Mouse (Mus musculus) spleen, adult 2 months (tissue): ENCODE measurements at regions not wholly inside any gene's neighbourhood (a gene's known extent, or its start where the extent isn't known, plus 50 kb on each side); places are given as distances from the start of the nearest gene placed in this dataset.

Source experiments
- DNase-seq, 2 experiments: peaks; one replicate each; pipeline versions ENCODE4 v3.0.0 to v3.0.0-alpha.2; 2012 to 2021; ENCODE audit warnings: low spot score in 2 of 2, low read depth in 1 of 2
- H3K27ac ChIP-seq: fragments of 200-500 bp; 2 replicates; pipeline ENCODE4 v1.5.1; 2012; ENCODE audit warnings: low read length, inconsistent platforms; ENCODE audit not compliant: insufficient read depth
- H3K27me3 ChIP-seq: fragments of 200-500 bp; 2 replicates; pipeline ENCODE4 v1.6.1; 2012; ENCODE audit warnings: mild to moderate bottlenecking, moderate library complexity, low read length, inconsistent platforms; ENCODE audit not compliant: control insufficient read depth, insufficient read depth
- H3K36me3 ChIP-seq: fragments of 200-500 bp; 2 replicates; pipeline ENCODE4 v1.6.1; 2012; ENCODE audit warnings: mild to moderate bottlenecking, low read length, inconsistent platforms; ENCODE audit not compliant: control insufficient read depth, insufficient read depth
- H3K4me1 ChIP-seq: fragments of 200-500 bp; 2 replicates; pipeline ENCODE4 v1.6.1; 2011; ENCODE audit warnings: inconsistent platforms; ENCODE audit not compliant: control insufficient read depth, insufficient read depth, insufficient read length
- H3K4me3 ChIP-seq: fragments of 200-500 bp; 2 replicates; pipeline ENCODE4 v1.5.1; 2011; ENCODE audit warnings: mild to moderate bottlenecking, inconsistent platforms; ENCODE audit not compliant: insufficient read depth, insufficient read length; ENCODE audit errors: extremely low read depth
- CTCF ChIP-seq: fragments of 200-500 bp; IDR thresholded peaks from 2 replicates; pipeline ENCODE4 v1.5.1; 2011; ENCODE audit warnings: mild to moderate bottlenecking, inconsistent platforms; ENCODE audit not compliant: insufficient read depth, insufficient read length, insufficient replicate concordance; ENCODE audit errors: extremely low read depth
- POLR2A ChIP-seq: fragments of 200-500 bp; IDR thresholded peaks from 2 replicates; pipeline ENCODE4 v1.6.1; 2011; ENCODE audit warnings: low read depth, low read length, inconsistent platforms
- WGBS: fragments of 180-500 bp; shearing (Covaris S2); methylation state at CpG from one replicate; pipeline ENCODE4 v1.1.7; 2018; 5-methylcytosine and 5-hydroxymethylcytosine counted together

GRCm38 (mm10) chr9:83299623-83300022 is 141.3 kb downstream of the Lca5 start:
- Histone ChIP-seq H3K4me1 (peaks cover 5% of the 10 kb centered on the region), H3K27ac (no peak overlapping the region), H3K4me3 (no peak overlapping the region), H3K27me3 (no peaks in the 10 kb centered on the region), H3K36me3 (no peaks in the 10 kb centered on the region)
- WGBS = 15% methylated on average over 2 of the region's 2 CpGs
- DNase-seq = no peak
- TF ChIP-seq POLR2A (no peak), CTCF (no peak)

- H3K36me3 ChIP-seq = no peaks in the 10 kb centered on the region
- no peak overlapping the region for H3K4me3 ChIP-seq
- TF ChIP-seq POLR2A (no peak), CTCF (no peak)
- no peaks in the 10 kb centered on the region; the same call in 1 of the 2 replicates for H3K4me1 ChIP-seq
- H3K27ac ChIP-seq = no peak overlapping the region
- no peaks in the 10 kb centered on the region for H3K27me3 ChIP-seq
- no peak for DNase-seq
- 92% methylated on average over 9 of the region's 9 CpGs for WGBS
Observed at GRCm38 (mm10) chr9:83295453-83295852, 145.5 kb downstream of the Lca5 start.

- no peak for TF ChIP-seq POLR2A
- no peak for TF ChIP-seq CTCF
- no peaks in the 10 kb centered on the region for H3K27me3 ChIP-seq
- H3K27ac ChIP-seq = no peak overlapping the region
- 92% methylated on average over 13 of the region's 13 CpGs for WGBS
- DNase-seq = no peak
- H3K4me1 ChIP-seq = no peaks in the 10 kb centered on the region
- H3K4me3 ChIP-seq = no peak overlapping the region
- H3K36me3 ChIP-seq = no peaks in the 10 kb centered on the region
Observed at GRCm38 (mm10) chr9:83294441-83294840, 146.5 kb downstream of the Lca5 start.

- no peak for DNase-seq
- Histone ChIP-seq H3K27ac (no peak overlapping the region), H3K36me3 (no peaks in the 10 kb centered on the region), H3K4me3 (no peak overlapping the region), H3K27me3 (no peaks in the 10 kb centered on the region), H3K4me1 (no peaks in the 10 kb centered on the region)
- 14% methylated on average over 1 of the region's 1 CpGs for WGBS
- TF ChIP-seq POLR2A (no peak), CTCF (no peak)
Observed at GRCm38 (mm10) chr9:83284097-83284496, 137.6 kb upstream of the Hmgn3 start.

- DNase-seq = no peak
- TF ChIP-seq POLR2A = no peak
- TF ChIP-seq CTCF = no peak
- Histone ChIP-seq H3K4me1 (no peaks in the 10 kb centered on the region), H3K36me3 (no peaks in the 10 kb centered on the region), H3K27me3 (no peaks in the 10 kb centered on the region), H3K4me3 (no peak overlapping the region), H3K27ac (no peak overlapping the region)
- 41% methylated on average over 4 of the region's 4 CpGs for WGBS
Observed at GRCm38 (mm10) chr9:83283662-83284061, 137.2 kb upstream of the Hmgn3 start.

- H3K27ac ChIP-seq = no peak overlapping the region
- WGBS = 67% methylated on average over 8 of the region's 8 CpGs
- no peaks in the 10 kb centered on the region for H3K36me3 ChIP-seq
- H3K4me3 ChIP-seq = no peak overlapping the region
- no peak for DNase-seq
- TF ChIP-seq CTCF = no peak
- TF ChIP-seq POLR2A = no peak
- no peaks in the 10 kb centered on the region for H3K27me3 ChIP-seq
- no peaks in the 10 kb centered on the region; the same call in 1 of the 2 replicates for H3K4me1 ChIP-seq
Observed at GRCm38 (mm10) chr9:83283249-83283648, 136.8 kb upstream of the Hmgn3 start.

- TF ChIP-seq CTCF = no peak
- no peak for TF ChIP-seq POLR2A
- H3K36me3 ChIP-seq = no peaks in the 10 kb centered on the region
- peak; percentile 5 to 8 for DNase-seq
- H3K27ac ChIP-seq = no peak overlapping the region
- peaks cover 7% of the 10 kb centered on the region; the same call in 1 of the 2 replicates for H3K4me1 ChIP-seq
- H3K27me3 ChIP-seq = no peaks in the 10 kb centered on the region
- no peak overlapping the region for H3K4me3 ChIP-seq
- WGBS = 12% methylated on average over 5 of the region's 5 CpGs
Observed at GRCm38 (mm10) chr9:83277791-83278190, 131.3 kb upstream of the Hmgn3 start.

GRCm38 (mm10) chr9:83277356-83277755 is 130.9 kb upstream of the Hmgn3 start:
- TF ChIP-seq CTCF (no peak), POLR2A (no peak)
- DNase-seq = no peak
- H3K27me3 ChIP-seq = no peaks in the 10 kb centered on the region
- no peak overlapping the region for H3K27ac ChIP-seq
- no peak overlapping the region for H3K4me3 ChIP-seq
- 71% methylated on average over 5 of the region's 5 CpGs for WGBS
- H3K4me1 ChIP-seq = peaks cover 7% of the 10 kb centered on the region; the same call in 1 of the 2 replicates
- no peaks in the 10 kb centered on the region for H3K36me3 ChIP-seq
